Mouse (Mus musculus) ES-E14 (cell line): ENCODE results near the gene Vps54.

Experiments
- CHD2 ChIP-seq: IDR thresholded peaks from 2 replicates; pipeline ENCODE4 v1.6.1; 2014; ENCODE audit warnings: mild to moderate bottlenecking, low read depth, low read length, inconsistent platforms
- HCFC1 ChIP-seq: IDR thresholded peaks from 2 replicates; pipeline ENCODE4 v1.6.1; 2012; ENCODE audit warnings: low read length, inconsistent platforms, borderline replicate concordance; ENCODE audit not compliant: insufficient read depth
- MAFK ChIP-seq: IDR thresholded peaks from 2 replicates; pipeline ENCODE4 v1.6.1; 2014; ENCODE audit warnings: mild to moderate bottlenecking, low read depth, low read length, inconsistent platforms; ENCODE audit not compliant: insufficient read depth

DNA sequence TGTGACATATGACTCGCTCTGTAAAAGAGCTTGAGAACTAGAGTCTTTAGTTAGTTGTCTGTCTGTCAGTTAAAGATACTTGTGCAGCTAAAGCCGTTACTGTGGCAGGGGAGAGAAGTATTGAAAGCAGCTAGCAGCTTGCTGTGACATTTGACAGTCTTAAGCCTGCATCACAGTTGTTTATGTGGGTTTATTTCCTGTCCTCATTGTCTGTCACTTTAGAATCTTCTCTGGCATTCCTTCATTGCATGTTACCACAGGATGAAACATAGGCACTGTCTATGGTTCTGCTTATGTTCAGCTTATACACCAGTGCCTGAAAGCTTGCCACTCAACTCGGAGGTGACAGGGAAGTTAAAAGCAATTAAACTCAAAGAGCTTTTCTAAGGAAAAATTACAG, 64.5 kb downstream of the Vps54 start:
- TF ChIP-seq HCFC1 (no peak), CHD2 (no peak), MAFK (no peak)
